Mouse (Mus musculus) limb, embryonic 14.5 days (tissue): ENCODE results near the gene Gin1. TPM values are rescaled to one million over a fixed set of nuclear protein-coding genes. Genes with fewer than 3 reads are reported as not detected.

Experiments used
- ATAC-seq: fragments of 200-750 bp; cut with Nextera tagmentation; 2 replicates; pipeline ENCODE4 v1.8.0; 2017; ENCODE audit warnings: low read depth, moderate number of reproducible peaks, moderate TSS enrichment; ENCODE audit not compliant: low FRiP score
- DNase-seq: peaks from one replicate; pipeline ENCODE4 v3.0.0-alpha.2; 2015; ENCODE audit warnings: low spot score
- H3K27ac ChIP-seq: fragments of 300-500 bp; sonication (generic); replicated peaks from 2 replicates; pipeline ENCODE4 v1.5.1; 2014; ENCODE audit warnings: low read depth, mild to moderate bottlenecking, low read length, moderate library complexity, mixed read lengths
- H3K27me3 ChIP-seq: fragments of 300-500 bp; sonication (generic); 2 replicates; pipeline ENCODE4 v1.6.1; 2014; ENCODE audit warnings: low read length, mixed read lengths; ENCODE audit not compliant: control insufficient read depth, insufficient read depth
- H3K36me3 ChIP-seq: fragments of 300-500 bp; sonication (generic); 2 replicates; pipeline ENCODE4 v1.6.1; 2014; ENCODE audit warnings: mild to moderate bottlenecking, low read length, moderate library complexity, mixed read lengths; ENCODE audit not compliant: control insufficient read depth, insufficient read depth
- H3K4me1 ChIP-seq: fragments of 300-500 bp; sonication (generic); 2 replicates; pipeline ENCODE4 v1.6.1; 2014; ENCODE audit warnings: antibody characterized with exemption, low read length, mixed read lengths; ENCODE audit not compliant: control insufficient read depth, insufficient read depth
- H3K4me2 ChIP-seq: fragments of 300-500 bp; sonication (generic); replicated peaks from 2 replicates; pipeline ENCODE4 v1.6.1; 2014; ENCODE audit warnings: low read depth, mild to moderate bottlenecking, low read length, moderate library complexity; ENCODE audit not compliant: severe bottlenecking
- H3K4me3 ChIP-seq: fragments of 300-500 bp; sonication (generic); replicated peaks from 2 replicates; pipeline ENCODE4 v1.5.1; 2014; ENCODE audit warnings: low read length
- H3K9ac ChIP-seq: fragments of 300-500 bp; sonication (generic); 2 replicates; pipeline ENCODE4 v1.6.1; 2014; ENCODE audit warnings: mild to moderate bottlenecking, low read depth, low read length, moderate library complexity; ENCODE audit not compliant: severe bottlenecking
- H3K9me3 ChIP-seq: fragments of 300-500 bp; sonication (generic); 2 replicates; pipeline ENCODE4 v1.6.1; 2016; ENCODE audit warnings: low read length; ENCODE audit not compliant: control insufficient read depth
- POLR2A ChIP-seq: fragments of 200-500 bp; IDR thresholded peaks from 2 replicates; pipeline ENCODE4 v1.8.0; 2012; ENCODE audit warnings: inconsistent platforms, mild to moderate bottlenecking, moderate library complexity, borderline replicate concordance; ENCODE audit not compliant: insufficient read depth, insufficient read length; ENCODE audit errors: extremely low read depth
- WGBS: fragments of 180-500 bp; shearing (Covaris S2); extraction: QIAGEN DNeasy Blood & Tissue Kit; methylation state at CpG from one replicate; pipeline ENCODE4 v1.1.7; 2014; 5-methylcytosine and 5-hydroxymethylcytosine counted together
- polyA plus RNA-seq, 2 experiments: library from polyadenylated mRNA; depleted of rRNA in 1 of 2; stranded (reverse) in 1 of 2; unstranded in 1 of 2; fragments of >200 nt; fragmentation: Nextera tagmentation in 1 of 2; extraction: Ambion mirVana in 1 of 2; gene quantifications; 2 replicates each; pipeline versions ENCODE4 v1.2.1 to v1.2.3; 2012 to 2014

Gin1 gene
- polyA plus RNA-seq, 2 experiments, result 8.6 to 13.3 TPM

DNA sequence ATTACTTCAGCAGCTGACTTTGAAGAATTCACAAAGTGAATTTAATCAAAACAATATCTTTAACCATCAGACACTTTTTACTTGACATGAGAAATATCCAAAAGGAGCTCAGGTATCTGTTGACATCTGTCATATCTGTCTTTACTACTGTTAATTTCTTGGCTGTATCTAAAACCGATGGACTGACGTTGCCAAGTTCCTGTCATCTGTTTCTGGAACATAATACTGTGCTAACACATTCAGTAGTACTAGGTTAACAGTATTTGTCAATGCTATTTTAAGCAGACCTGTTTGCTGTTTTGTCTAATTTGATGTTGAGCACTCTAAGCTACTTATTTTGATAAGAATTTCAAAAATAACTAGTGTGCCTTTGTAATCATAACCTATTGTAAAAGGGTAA is 18.5 kb downstream of the Gin1 start:
- H3K9me3 ChIP-seq, result no peaks in the 10 kb centered on the region
- no peak for TF ChIP-seq POLR2A
- no peaks in the 10 kb centered on the region for H3K27me3 ChIP-seq
- no peak overlapping the region for H3K27ac ChIP-seq
- 77% methylated on average over 2 of the region's 2 CpGs for WGBS
- no peak for DNase-seq
- H3K36me3 ChIP-seq, result no peaks in the 10 kb centered on the region
- no peak for ATAC-seq
- H3K4me1 ChIP-seq, result no peaks in the 10 kb centered on the region
- H3K9ac ChIP-seq, result no peak overlapping the region
- H3K4me3 ChIP-seq, result no peak overlapping the region
- H3K4me2 ChIP-seq, result no peak overlapping the region

DNA sequence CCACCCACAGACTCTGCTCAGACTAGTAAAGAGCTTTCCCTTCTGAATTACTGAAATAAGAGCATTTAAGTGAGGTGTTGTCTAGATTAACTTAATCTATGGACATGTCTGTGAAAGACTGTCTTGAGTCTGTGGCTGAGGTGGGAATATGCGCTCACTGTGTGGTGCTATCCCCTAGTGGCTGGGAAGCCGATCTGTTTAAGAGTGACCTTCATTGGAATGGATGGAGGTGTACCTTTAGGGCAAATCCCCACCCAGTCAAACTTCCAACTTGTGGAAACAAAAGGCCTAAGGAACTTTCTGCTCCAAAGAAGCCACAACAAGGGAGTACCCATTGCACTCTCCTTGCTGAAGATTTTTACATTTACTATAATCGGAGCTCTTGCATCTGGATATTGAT is 24.1 kb downstream of the Gin1 start:
- no peak for TF ChIP-seq POLR2A
- WGBS, result 75% methylated on average over 3 of the region's 3 CpGs
- no peak for DNase-seq
- H3K27ac ChIP-seq, result no peak overlapping the region
- no peaks in the 10 kb centered on the region for H3K9me3 ChIP-seq
- no peaks in the 10 kb centered on the region for H3K4me1 ChIP-seq
- no peak overlapping the region for H3K4me3 ChIP-seq
- no peak overlapping the region for H3K4me2 ChIP-seq
- ATAC-seq, result no peak
- no peak overlapping the region for H3K9ac ChIP-seq
- no peaks in the 10 kb centered on the region for H3K27me3 ChIP-seq
- H3K36me3 ChIP-seq, result no peaks in the 10 kb centered on the region

DNA sequence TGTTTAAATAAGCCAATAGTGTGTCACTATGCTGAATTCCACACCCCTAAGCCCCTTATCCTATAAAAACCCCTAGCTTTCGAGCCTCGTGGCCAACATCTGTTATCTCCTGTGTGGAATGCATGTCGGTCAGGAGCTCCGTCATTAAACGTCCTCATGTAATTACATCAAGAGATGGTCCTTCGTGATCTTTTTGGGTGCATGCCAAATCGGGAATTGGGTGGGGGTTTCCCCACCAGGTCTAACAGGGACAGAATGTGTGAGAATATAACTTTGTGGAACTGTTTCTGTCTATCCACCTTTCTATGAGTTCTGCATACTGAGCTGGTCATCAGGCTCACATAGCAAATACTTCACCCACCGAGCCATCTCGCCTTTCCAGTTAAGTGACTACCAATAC is 26.0 kb downstream of the Gin1 start:
- H3K27me3 ChIP-seq, result no peaks in the 10 kb centered on the region
- H3K9me3 ChIP-seq, result no peaks in the 10 kb centered on the region
- no peak for TF ChIP-seq POLR2A
- ATAC-seq, result no peak
- no peak overlapping the region for H3K4me3 ChIP-seq
- no peak overlapping the region for H3K27ac ChIP-seq
- H3K9ac ChIP-seq, result no peak overlapping the region
- DNase-seq, result no peak
- no peaks in the 10 kb centered on the region for H3K36me3 ChIP-seq
- no peak overlapping the region for H3K4me2 ChIP-seq
- 77% methylated on average over 9 of the region's 9 CpGs for WGBS
- H3K4me1 ChIP-seq, result no peaks in the 10 kb centered on the region

DNA sequence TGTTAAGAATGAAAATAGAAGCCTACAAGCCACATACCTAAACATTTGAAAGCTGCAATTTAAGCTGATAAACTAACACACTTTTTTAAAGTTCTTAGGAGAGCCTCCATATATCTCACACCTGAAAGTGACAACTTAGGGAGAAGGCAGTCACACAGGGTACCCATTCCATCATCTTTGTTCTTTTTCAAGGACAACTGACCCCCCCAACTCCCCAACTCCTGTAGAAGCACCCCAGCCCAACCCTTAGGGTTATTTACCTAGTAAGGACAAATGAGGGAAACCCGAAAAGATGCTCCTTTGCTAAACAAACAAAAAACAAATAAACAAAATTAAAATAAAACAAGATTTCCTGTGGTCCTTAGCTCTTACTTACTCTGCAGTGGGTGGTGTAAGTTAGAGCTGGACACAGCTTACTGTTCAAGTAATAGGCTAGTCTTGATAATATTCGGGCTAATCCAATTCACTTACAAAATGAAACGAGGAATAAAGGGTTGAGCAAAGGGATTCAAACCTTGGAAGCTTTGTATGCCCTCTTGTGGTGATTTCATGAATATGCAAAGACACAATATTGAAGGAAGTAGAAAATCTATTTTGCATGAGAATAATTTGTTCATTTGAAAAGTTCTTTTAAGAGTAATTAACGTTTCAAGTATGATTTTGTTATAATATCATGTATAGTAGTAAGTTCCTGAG is 32.4 kb downstream of the Gin1 start:
- Histone ChIP-seq H3K27me3 (no peaks in the 10 kb centered on the region), H3K36me3 (no peaks in the 10 kb centered on the region), H3K4me1 (no peaks in the 10 kb centered on the region), H3K9me3 (no peaks in the 10 kb centered on the region), H3K9ac (no peak overlapping the region), H3K4me2 (no peak overlapping the region), H3K4me3 (no peak overlapping the region), H3K27ac (no peak overlapping the region)
- ATAC-seq, result no peak
- WGBS, result 44% methylated on average over 4 of the region's 4 CpGs
- no peak for TF ChIP-seq POLR2A
- DNase-seq, result peak; percentile 42

DNA sequence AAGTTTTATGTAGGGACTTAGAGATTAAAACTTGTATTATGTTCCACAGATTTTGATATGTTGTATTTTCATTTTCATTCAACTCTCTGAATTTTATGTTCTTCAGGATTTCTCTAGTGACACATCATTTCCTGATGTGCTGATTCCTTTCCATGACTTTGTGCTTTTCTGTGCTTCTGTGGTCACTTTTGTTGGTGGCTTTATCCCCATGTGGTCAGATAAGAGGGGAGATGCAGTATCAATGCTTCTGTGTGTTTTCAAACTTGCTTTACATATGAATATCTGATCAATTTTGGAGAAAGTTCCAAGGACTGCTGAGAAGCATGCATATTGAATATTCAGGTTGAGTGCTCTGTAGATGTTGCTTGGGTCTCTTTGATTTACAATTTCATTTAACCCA is 34.5 kb downstream of the Gin1 start:
- no peak for ATAC-seq
- H3K4me2 ChIP-seq, result no peak overlapping the region
- no peaks in the 10 kb centered on the region for H3K9me3 ChIP-seq
- H3K36me3 ChIP-seq, result no peaks in the 10 kb centered on the region
- TF ChIP-seq POLR2A, result no peak
- no peak for DNase-seq
- H3K4me3 ChIP-seq, result no peak overlapping the region
- H3K27me3 ChIP-seq, result no peaks in the 10 kb centered on the region
- no peak overlapping the region for H3K27ac ChIP-seq
- H3K4me1 ChIP-seq, result no peaks in the 10 kb centered on the region
- H3K9ac ChIP-seq, result no peak overlapping the region
